Mouse (Mus musculus): ENCODE measurements around the gene Ttc39a. TPM values are rescaled to one million over a fixed set of nuclear protein-coding genes. Genes with fewer than 3 reads are reported as not detected.

Ttc39a gene
- polyA plus RNA-seq, 1 experiment from 2014 or later, result 2.8 TPM

GRCm38 (mm10) chr4:109412233-109412632 lies 5.8 kb downstream of the Ttc39a start:
- 93% methylated on average over 5 of the region's 5 CpGs for WGBS
- no peaks in the 10 kb centered on the region for H3K36me3 ChIP-seq (ENCODE audit: control insufficient read depth, insufficient read depth, low read length)
- H3K4me1 ChIP-seq (ENCODE audit: control insufficient read depth, insufficient read depth, low read length), result no peaks in the 10 kb centered on the region; the same call in 1 of the 2 replicates
- no peaks in the 10 kb centered on the region for H3K9me3 ChIP-seq (replicated peaks; ENCODE audit: control insufficient read depth, low read length, poor library complexity, severe bottlenecking)
- H3K4me2 ChIP-seq (ENCODE audit: low read length), result no peak overlapping the region
- ATAC-seq, result no peak
- no peak overlapping the region for H3K9ac ChIP-seq (ENCODE audit: low read depth, low read length)
- no peak overlapping the region for H3K27ac ChIP-seq (ENCODE audit: low read length)
- H3K4me3 ChIP-seq (ENCODE audit: low read depth, low read length), result no peak overlapping the region
- H3K27me3 ChIP-seq (ENCODE audit: control insufficient read depth, insufficient read depth, low read depth, low read length), result no peaks in the 10 kb centered on the region

- no peak overlapping the region for H3K4me3 ChIP-seq (ENCODE audit: low read depth, low read length)
- no peaks in the 10 kb centered on the region for H3K4me1 ChIP-seq (ENCODE audit: control insufficient read depth, insufficient read depth, low read length)
- no peak overlapping the region for H3K27ac ChIP-seq (ENCODE audit: low read length)
- no peak overlapping the region for H3K9ac ChIP-seq (ENCODE audit: low read depth, low read length)
- WGBS, result 77% methylated on average over 1 of the region's 1 CpGs
- H3K36me3 ChIP-seq (ENCODE audit: control insufficient read depth, insufficient read depth, low read length), result no peaks in the 10 kb centered on the region
- H3K27me3 ChIP-seq (ENCODE audit: control insufficient read depth, insufficient read depth, low read depth, low read length), result no peaks in the 10 kb centered on the region
- H3K4me2 ChIP-seq (ENCODE audit: low read length), result no peak overlapping the region
- no peak for ATAC-seq
- H3K9me3 ChIP-seq (replicated peaks; ENCODE audit: control insufficient read depth, low read length, poor library complexity, severe bottlenecking), result no peaks in the 10 kb centered on the region
Observed at GRCm38 (mm10) chr4:109417998-109418397, 11.6 kb downstream of the Ttc39a start.

GRCm38 (mm10) chr4:109419017-109419416 lies 12.6 kb downstream of the Ttc39a start:
- no peaks in the 10 kb centered on the region for H3K27me3 ChIP-seq (ENCODE audit: control insufficient read depth, insufficient read depth, low read depth, low read length)
- H3K36me3 ChIP-seq (ENCODE audit: control insufficient read depth, insufficient read depth, low read length), result no peaks in the 10 kb centered on the region
- H3K4me1 ChIP-seq (ENCODE audit: control insufficient read depth, insufficient read depth, low read length), result no peaks in the 10 kb centered on the region
- no peak for ATAC-seq
- no peak overlapping the region for H3K9ac ChIP-seq (ENCODE audit: low read depth, low read length)
- WGBS, result 10% methylated on average over 3 of the region's 3 CpGs
- no peaks in the 10 kb centered on the region for H3K9me3 ChIP-seq (replicated peaks; ENCODE audit: control insufficient read depth, low read length, poor library complexity, severe bottlenecking)
- H3K4me2 ChIP-seq (ENCODE audit: low read length), result no peak overlapping the region
- H3K27ac ChIP-seq (ENCODE audit: low read length), result no peak overlapping the region
- H3K4me3 ChIP-seq (ENCODE audit: low read depth, low read length), result no peak overlapping the region

- Histone ChIP-seq H3K27me3 (ENCODE audit: control insufficient read depth, insufficient read depth, low read depth, low read length) (no peaks in the 10 kb centered on the region), H3K4me3 (ENCODE audit: low read depth, low read length) (no peak overlapping the region), H3K36me3 (ENCODE audit: control insufficient read depth, insufficient read depth, low read length) (no peaks in the 10 kb centered on the region), H3K9ac (ENCODE audit: low read depth, low read length) (no peak overlapping the region), H3K27ac (ENCODE audit: low read length) (no peak overlapping the region), H3K9me3 (replicated peaks; ENCODE audit: control insufficient read depth, low read length, poor library complexity, severe bottlenecking) (no peaks in the 10 kb centered on the region), H3K4me1 (ENCODE audit: control insufficient read depth, insufficient read depth, low read length) (no peaks in the 10 kb centered on the region), H3K4me2 (ENCODE audit: low read length) (no peak overlapping the region)
- ATAC-seq, result no peak
- 85% methylated on average over 4 of the region's 4 CpGs for WGBS
Observed at GRCm38 (mm10) chr4:109419563-109419962, 13.1 kb downstream of the Ttc39a start.

- H3K27ac ChIP-seq (ENCODE audit: low read length), result no peak overlapping the region
- no peaks in the 10 kb centered on the region for H3K4me1 ChIP-seq (ENCODE audit: control insufficient read depth, insufficient read depth, low read length)
- WGBS, result 76% methylated on average over 8 of the region's 8 CpGs
- no peaks in the 10 kb centered on the region for H3K27me3 ChIP-seq (ENCODE audit: control insufficient read depth, insufficient read depth, low read depth, low read length)
- no peak overlapping the region for H3K4me3 ChIP-seq (ENCODE audit: low read depth, low read length)
- H3K9ac ChIP-seq (ENCODE audit: low read depth, low read length), result no peak overlapping the region
- H3K9me3 ChIP-seq (replicated peaks; ENCODE audit: control insufficient read depth, low read length, poor library complexity, severe bottlenecking), result no peaks in the 10 kb centered on the region
- no peak overlapping the region for H3K4me2 ChIP-seq (ENCODE audit: low read length)
- no peaks in the 10 kb centered on the region for H3K36me3 ChIP-seq (ENCODE audit: control insufficient read depth, insufficient read depth, low read length)
- ATAC-seq, result no peak
Observed at GRCm38 (mm10) chr4:109420138-109420795, 13.8 kb downstream of the Ttc39a start.

- H3K27me3 ChIP-seq (ENCODE audit: control insufficient read depth, insufficient read depth, low read depth, low read length), result no peaks in the 10 kb centered on the region
- H3K4me1 ChIP-seq (ENCODE audit: control insufficient read depth, insufficient read depth, low read length), result no peaks in the 10 kb centered on the region
- no peaks in the 10 kb centered on the region for H3K9me3 ChIP-seq (replicated peaks; ENCODE audit: control insufficient read depth, low read length, poor library complexity, severe bottlenecking)
- H3K9ac ChIP-seq (ENCODE audit: low read depth, low read length), result no peak overlapping the region
- WGBS, result 85% methylated on average over 7 of the region's 7 CpGs
- no peak overlapping the region for H3K4me2 ChIP-seq (ENCODE audit: low read length)
- no peak for ATAC-seq
- H3K4me3 ChIP-seq (ENCODE audit: low read depth, low read length), result no peak overlapping the region
- H3K36me3 ChIP-seq (ENCODE audit: control insufficient read depth, insufficient read depth, low read length), result no peaks in the 10 kb centered on the region
- H3K27ac ChIP-seq (ENCODE audit: low read length), result no peak overlapping the region
Observed at GRCm38 (mm10) chr4:109421608-109422007, 15.2 kb downstream of the Ttc39a start.

- Histone ChIP-seq H3K27me3 (ENCODE audit: control insufficient read depth, insufficient read depth, low read depth, low read length) (no peaks in the 10 kb centered on the region), H3K9me3 (replicated peaks; ENCODE audit: control insufficient read depth, low read length, poor library complexity, severe bottlenecking) (no peaks in the 10 kb centered on the region), H3K9ac (ENCODE audit: low read depth, low read length) (no peak overlapping the region), H3K36me3 (ENCODE audit: control insufficient read depth, insufficient read depth, low read length) (no peaks in the 10 kb centered on the region), H3K4me3 (ENCODE audit: low read depth, low read length) (no peak overlapping the region), H3K4me2 (ENCODE audit: low read length) (no peak overlapping the region), H3K27ac (ENCODE audit: low read length) (no peak overlapping the region), H3K4me1 (ENCODE audit: control insufficient read depth, insufficient read depth, low read length) (no peaks in the 10 kb centered on the region)
- ATAC-seq, result no peak
- WGBS, result 73% methylated on average over 6 of the region's 6 CpGs
Observed at GRCm38 (mm10) chr4:109422436-109422835, 16.0 kb downstream of the Ttc39a start.

GRCm38 (mm10) chr4:109423438-109423837 lies 17.0 kb downstream of the Ttc39a start:
- no peak for ATAC-seq
- WGBS, result 78% methylated on average over 2 of the region's 2 CpGs
- Histone ChIP-seq H3K36me3 (ENCODE audit: control insufficient read depth, insufficient read depth, low read length) (no peaks in the 10 kb centered on the region), H3K4me1 (ENCODE audit: control insufficient read depth, insufficient read depth, low read length) (no peaks in the 10 kb centered on the region), H3K4me2 (ENCODE audit: low read length) (no peak overlapping the region), H3K4me3 (ENCODE audit: low read depth, low read length) (no peak overlapping the region), H3K27me3 (ENCODE audit: control insufficient read depth, insufficient read depth, low read depth, low read length) (no peaks in the 10 kb centered on the region), H3K9ac (ENCODE audit: low read depth, low read length) (no peak overlapping the region), H3K27ac (ENCODE audit: low read length) (no peak overlapping the region), H3K9me3 (replicated peaks; ENCODE audit: control insufficient read depth, low read length, poor library complexity, severe bottlenecking) (no peaks in the 10 kb centered on the region)

- no peaks in the 10 kb centered on the region; the same call in 1 of the 2 replicates for H3K4me1 ChIP-seq (ENCODE audit: control insufficient read depth, insufficient read depth, low read length)
- H3K4me3 ChIP-seq (ENCODE audit: low read depth, low read length), result no peak overlapping the region
- H3K9me3 ChIP-seq (replicated peaks; ENCODE audit: control insufficient read depth, low read length, poor library complexity, severe bottlenecking), result no peaks in the 10 kb centered on the region
- no peak overlapping the region for H3K27ac ChIP-seq (ENCODE audit: low read length)
- H3K27me3 ChIP-seq (ENCODE audit: control insufficient read depth, insufficient read depth, low read depth, low read length), result no peaks in the 10 kb centered on the region
- H3K36me3 ChIP-seq (ENCODE audit: control insufficient read depth, insufficient read depth, low read length), result no peaks in the 10 kb centered on the region
- H3K4me2 ChIP-seq (ENCODE audit: low read length), result no peak overlapping the region
- ATAC-seq, result no peak
- 64% methylated on average over 1 of the region's 1 CpGs for WGBS
- no peak overlapping the region for H3K9ac ChIP-seq (ENCODE audit: low read depth, low read length)
Observed at GRCm38 (mm10) chr4:109427058-109427457, 20.6 kb downstream of the Ttc39a start.
